Mouse (Mus musculus): ENCODE measurements around the gene Vmo1. TPM values are rescaled to one million over a fixed set of nuclear protein-coding genes. Genes with fewer than 3 reads are reported as not detected.
A peak's percentile ranks its signal among the peaks of the same experiment; 100 is the strongest.
"Not testable (repeated sequence)": the region's sequence is repeated elsewhere in the genome, so short reads cannot be mapped to it uniquely, and the experiment has no call there.

Vmo1 gene
- total and polyA plus RNA-seq, 2 experiments = 3.9 to 5.5 TPM

DNA sequence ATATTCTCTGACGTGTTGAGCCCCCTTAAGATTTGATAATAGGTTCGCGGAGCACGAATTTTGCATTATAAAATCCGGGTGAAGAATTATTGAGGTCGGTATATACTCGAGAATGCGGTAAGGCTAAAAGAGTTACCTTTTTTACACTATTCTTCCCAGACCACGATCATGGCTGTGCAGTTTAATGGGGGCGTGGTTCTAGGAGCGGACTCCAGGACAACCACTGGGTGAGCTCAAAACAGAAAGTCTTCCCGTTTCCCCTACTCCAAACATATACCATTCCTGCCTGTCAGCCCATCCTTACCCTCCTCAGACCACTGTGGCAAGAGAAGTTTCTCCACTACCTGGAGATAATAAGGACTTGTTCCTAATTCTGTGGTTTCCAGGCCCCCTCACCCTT is 11.3 kb upstream of the Vmo1 start:
- H3K4me1 ChIP-seq (ENCODE audit: control insufficient read depth, insufficient read depth, low read length) = peaks cover 11% of the 10 kb centered on the region
- peak overlapping the region; percentile 83 for H3K9ac ChIP-seq (ENCODE audit: low read depth, low read length)
- peak overlapping the region; percentile 72 for H3K4me3 ChIP-seq (ENCODE audit: insufficient read depth, low read depth, low read length)
- TF ChIP-seq POLR2A (IDR thresholded peaks at IDR 0.05; ENCODE audit: extremely low read depth, insufficient read depth, low read length) (no peak), CTCF (IDR thresholded peaks at IDR 0.05; ENCODE audit: low read depth, low read length) (no peak)
- H3K27me3 ChIP-seq (ENCODE audit: control insufficient read depth, insufficient read depth, low read length) = no peaks in the 10 kb centered on the region
- H3K27ac ChIP-seq (replicated peaks; ENCODE audit: insufficient read depth, low read depth, low read length) = no peak overlapping the region
- H3K79me2 ChIP-seq (ENCODE audit: control insufficient read depth, insufficient read depth, low read length) = no peaks in the 10 kb centered on the region; the same call in 1 of the 2 replicates
- WGBS = 1% methylated on average over 12 of the region's 12 CpGs
- H3K36me3 ChIP-seq (ENCODE audit: control insufficient read depth, insufficient read depth, low read length) = peaks cover 16% of the 10 kb centered on the region
- DNase-seq (ENCODE audit: extremely low read depth, low read depth, low spot score) = no peak

DNA sequence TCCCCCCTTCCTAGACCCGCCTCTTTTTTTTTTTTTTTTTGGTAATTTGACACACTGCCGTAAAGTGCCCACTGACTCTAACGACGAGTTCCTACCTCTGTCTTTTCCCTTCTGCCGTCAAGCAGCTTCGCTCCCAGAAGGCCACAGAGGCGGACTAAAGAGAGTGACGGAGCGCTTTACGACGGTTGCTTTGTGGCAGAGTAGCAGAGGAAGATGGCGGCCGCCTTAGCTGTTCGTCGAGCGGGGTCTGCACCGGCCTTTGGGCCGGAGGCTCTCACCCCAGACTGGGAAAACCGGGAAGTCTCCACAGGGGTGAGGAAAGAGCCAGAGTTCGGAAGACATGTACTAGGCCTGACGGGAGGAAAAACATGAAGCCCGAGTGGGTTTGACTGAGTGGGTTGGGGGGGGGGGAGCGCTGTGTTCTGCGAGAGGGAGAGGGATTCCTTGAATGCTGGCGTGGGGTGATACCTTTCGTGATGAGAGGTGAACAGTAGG is 10.8 kb upstream of the Vmo1 start, which contains the start of gene Psmb6:
TSS of gene Psmb6 (plus strand) at position 184 of the 495 bp plus-strand sequence.
- Histone ChIP-seq H3K79me2 (ENCODE audit: control insufficient read depth, insufficient read depth, low read length) (peaks cover 1% of the 10 kb centered on the region; the same call in 1 of the 2 replicates), H3K9ac (ENCODE audit: low read depth, low read length) (peak within 1 kb of the TSS; percentile 83), H3K27ac (replicated peaks; ENCODE audit: insufficient read depth, low read depth, low read length) (peak within 1 kb of the TSS; percentile 61), H3K36me3 (ENCODE audit: control insufficient read depth, insufficient read depth, low read length) (peaks cover 16% of the 10 kb centered on the region), H3K4me3 (ENCODE audit: insufficient read depth, low read depth, low read length) (peak within 1 kb of the TSS; percentile 72), H3K4me1 (ENCODE audit: control insufficient read depth, insufficient read depth, low read length) (peaks cover 12% of the 10 kb centered on the region), H3K27me3 (ENCODE audit: control insufficient read depth, insufficient read depth, low read length) (no peaks in the 10 kb centered on the region)
- TF ChIP-seq POLR2A (IDR thresholded peaks at IDR 0.05; ENCODE audit: extremely low read depth, insufficient read depth, low read length) (peak; percentile 77; the same call in 1 of the 2 replicates), CTCF (IDR thresholded peaks at IDR 0.05; ENCODE audit: low read depth, low read length) (no peak)
- WGBS = under 1% methylated on average over 26 of the region's 26 CpGs
- DNase-seq (ENCODE audit: extremely low read depth, low read depth, low spot score) = peak; percentile 97

DNA sequence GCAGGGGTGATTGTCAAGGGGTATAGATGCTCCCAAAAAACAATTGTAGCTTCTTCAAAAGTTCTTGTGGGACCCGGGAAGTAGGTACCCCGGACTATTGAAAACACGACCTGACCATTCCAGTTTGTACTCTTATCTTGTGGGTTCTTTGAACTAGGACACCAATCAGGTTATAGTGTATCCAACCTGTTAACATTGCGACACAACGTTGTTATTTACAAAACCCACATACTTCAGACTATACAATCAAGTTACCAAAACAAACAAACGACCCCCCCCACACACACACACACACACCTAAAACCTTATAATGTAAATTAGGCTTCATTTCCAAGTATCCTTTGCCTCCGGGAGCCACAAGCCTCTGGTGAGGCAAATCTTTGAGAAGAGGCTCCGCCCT is 10.4 kb upstream of the Vmo1 start:
- peak; percentile 94 for DNase-seq (ENCODE audit: extremely low read depth, low read depth, low spot score)
- Histone ChIP-seq H3K27ac (replicated peaks; ENCODE audit: insufficient read depth, low read depth, low read length) (peak overlapping the region; percentile 61), H3K27me3 (ENCODE audit: control insufficient read depth, insufficient read depth, low read length) (no peaks in the 10 kb centered on the region), H3K9ac (ENCODE audit: low read depth, low read length) (peak overlapping the region; percentile 39; the same call in 1 of the 2 replicates), H3K36me3 (ENCODE audit: control insufficient read depth, insufficient read depth, low read length) (peaks cover 16% of the 10 kb centered on the region), H3K79me2 (ENCODE audit: control insufficient read depth, insufficient read depth, low read length) (peaks cover 5% of the 10 kb centered on the region; the same call in 1 of the 2 replicates), H3K4me1 (ENCODE audit: control insufficient read depth, insufficient read depth, low read length) (peaks cover 12% of the 10 kb centered on the region), H3K4me3 (ENCODE audit: insufficient read depth, low read depth, low read length) (peak overlapping the region; percentile 18)
- WGBS = 2% methylated on average over 8 of the region's 8 CpGs
- TF ChIP-seq CTCF (IDR thresholded peaks at IDR 0.05; ENCODE audit: low read depth, low read length) (no peak), POLR2A (IDR thresholded peaks at IDR 0.05; ENCODE audit: extremely low read depth, insufficient read depth, low read length) (no peak)

DNA sequence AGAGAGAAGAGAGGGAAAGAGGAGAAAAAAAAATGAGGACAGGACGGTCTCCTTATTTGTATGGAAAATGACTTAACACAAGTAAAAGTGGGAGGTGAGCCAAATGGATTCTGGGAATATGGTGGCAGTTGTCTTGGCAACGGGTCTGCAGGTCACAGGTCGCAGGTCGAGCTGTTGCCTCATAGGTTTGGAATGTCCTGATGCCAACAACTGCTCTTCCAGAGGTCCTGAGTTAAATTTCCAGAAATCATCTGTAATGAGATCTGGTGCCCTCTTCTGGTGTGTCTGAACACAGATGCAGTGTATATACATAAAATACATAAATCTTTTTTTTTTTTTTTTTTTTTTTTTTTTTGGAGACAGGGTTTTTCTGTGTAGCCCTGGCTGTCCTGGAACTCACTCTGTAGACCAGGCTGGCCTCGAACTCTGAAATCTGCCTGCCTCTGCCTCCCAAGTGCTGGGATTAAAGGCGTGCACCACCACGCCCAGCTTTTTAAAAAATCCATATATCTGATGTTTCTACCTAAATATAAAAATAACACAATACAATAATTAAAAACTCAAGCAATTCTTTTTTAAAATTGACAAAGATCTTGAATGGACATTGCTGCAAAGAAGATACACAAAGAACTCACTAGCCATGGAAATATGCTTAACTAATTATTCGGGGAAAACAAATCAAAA is 9.0 kb upstream of the Vmo1 start:
- Histone ChIP-seq H3K4me1 (ENCODE audit: control insufficient read depth, insufficient read depth, low read length) (peaks cover 12% of the 10 kb centered on the region), H3K36me3 (ENCODE audit: control insufficient read depth, insufficient read depth, low read length) (peaks cover 16% of the 10 kb centered on the region), H3K27ac (replicated peaks; ENCODE audit: insufficient read depth, low read depth, low read length) (peak overlapping the region; percentile 94)
- H3K27me3 ChIP-seq (ENCODE audit: control insufficient read depth, insufficient read depth, low read length); H3K9ac ChIP-seq (ENCODE audit: low read depth, low read length); H3K79me2 ChIP-seq (ENCODE audit: control insufficient read depth, insufficient read depth, low read length); H3K4me3 ChIP-seq (ENCODE audit: insufficient read depth, low read depth, low read length): not testable (repeated sequence)
- DNase-seq (ENCODE audit: extremely low read depth, low read depth, low spot score) = peak; percentile 98
- 50% methylated on average over 8 of the region's 8 CpGs for WGBS

DNA sequence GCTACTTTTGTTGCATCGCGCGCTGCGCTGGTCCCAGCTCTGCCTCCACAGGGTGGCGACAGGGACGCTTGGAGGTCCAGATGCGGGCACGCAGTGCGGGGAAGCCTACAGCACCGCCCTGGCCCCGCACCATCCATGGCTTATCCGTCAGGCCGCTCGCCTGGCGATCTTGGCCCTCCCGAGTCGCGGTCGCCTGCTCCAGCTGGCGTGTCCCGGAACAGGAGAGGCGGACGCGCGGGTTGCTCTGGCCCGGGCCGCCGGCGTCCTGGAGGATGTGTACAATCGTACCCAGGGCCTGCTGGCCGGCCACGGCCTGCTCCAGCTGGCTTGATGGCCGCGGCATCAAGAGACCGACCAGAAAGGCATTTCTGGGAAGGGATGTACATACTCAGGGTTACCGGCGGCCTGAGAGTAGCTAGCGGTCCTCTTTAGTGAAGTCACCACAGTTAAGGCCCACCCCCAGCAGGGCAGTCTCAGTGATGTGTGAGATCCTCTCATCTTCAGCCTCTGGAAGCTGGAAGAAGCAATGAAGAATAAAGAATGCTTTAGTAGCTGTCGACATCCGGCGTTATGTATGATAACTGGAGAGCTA is 5.9 kb upstream of the Vmo1 start:
- Histone ChIP-seq H3K27ac (replicated peaks; ENCODE audit: insufficient read depth, low read depth, low read length) (peak overlapping the region; percentile 99), H3K9ac (ENCODE audit: low read depth, low read length) (peak overlapping the region; percentile 97), H3K4me1 (ENCODE audit: control insufficient read depth, insufficient read depth, low read length) (peaks cover 13% of the 10 kb centered on the region), H3K36me3 (ENCODE audit: control insufficient read depth, insufficient read depth, low read length) (no peaks in the 10 kb centered on the region), H3K79me2 (ENCODE audit: control insufficient read depth, insufficient read depth, low read length) (peaks cover 5% of the 10 kb centered on the region; the same call in 1 of the 2 replicates), H3K27me3 (ENCODE audit: control insufficient read depth, insufficient read depth, low read length) (no peaks in the 10 kb centered on the region), H3K4me3 (ENCODE audit: insufficient read depth, low read depth, low read length) (peak overlapping the region; percentile 84)
- TF ChIP-seq CTCF (IDR thresholded peaks at IDR 0.05; ENCODE audit: low read depth, low read length) = peak; percentile 31; the same call in 1 of the 2 replicates
- no peak for TF ChIP-seq POLR2A (IDR thresholded peaks at IDR 0.05; ENCODE audit: extremely low read depth, insufficient read depth, low read length)
- 12% methylated on average over 41 of the region's 41 CpGs for WGBS
- DNase-seq (ENCODE audit: extremely low read depth, low read depth, low spot score) = peak; percentile 60

All from liver, adult 2 months (tissue).